8 mouse cellular contexts compared by ENCODE assay signal in the genomic region with DNA sequence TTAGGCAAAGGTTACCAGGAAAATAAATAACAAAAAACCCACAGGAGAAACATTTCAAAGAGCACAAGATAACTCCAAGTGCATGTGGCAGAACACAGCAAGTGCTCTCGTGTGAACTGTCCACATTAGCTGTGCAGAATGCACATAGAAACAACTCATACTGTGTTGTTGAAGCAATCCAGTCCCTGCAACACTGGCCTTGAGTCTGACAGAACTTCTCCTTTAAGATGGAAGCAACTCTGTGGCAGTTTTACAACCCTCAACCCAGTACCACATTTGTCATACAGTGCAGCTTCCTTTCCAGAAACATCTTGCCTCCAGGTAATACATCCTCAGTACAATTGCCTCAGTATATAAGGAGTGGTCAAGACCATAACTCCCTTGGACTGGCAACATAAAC. TPM values are rescaled to one million over a fixed set of nuclear protein-coding genes. Genes with fewer than 3 reads are reported as not detected.
A peak's percentile ranks its signal among the peaks of the same experiment; 100 is the strongest.
DNase-seq lines count a peak whose midpoint lies in the region; ATAC-seq and TF ChIP-seq lines count a peak whose summit lies in the region.

No protein-coding gene starts in this region.

- peak overlapping the region; percentile 73; the same call in 1 of the 2 replicates for H3K4me3 ChIP-seq in kidney, embryonic 14.5 days (ENCODE audit: low read length)
- H3K4me3 ChIP-seq in kidney, adult 2 months (ENCODE audit: insufficient read depth, low read depth, low read length): no peak overlapping the region
- H3K4me3 ChIP-seq in embryonic facial prominence, embryonic 12.5 days: 0 out of 2 replicates have a peak overlapping the region, but pooled peaks have one; percentile 75
- H3K4me3 ChIP-seq in intestine, embryonic 15.5 days (replicated peaks): peak overlapping the region; percentile 86
- no peak overlapping the region for H3K4me3 ChIP-seq in midbrain, embryonic 16.5 days (ENCODE audit: low read depth, low read length)

- DNase-seq in kidney, adult 2 months: no peak
- no peak for DNase-seq in ovary, postnatal 36 days (ENCODE audit: low spot score)
- DNase-seq in urinary bladder, adult 2 months (ENCODE audit: low spot score): no peak
- DNase-seq in embryo, embryonic 9.5 days (ENCODE audit: extremely low spot score): no peak

- peak overlapping the region; percentile 81; the same call in 1 of the 2 replicates for H3K9ac ChIP-seq in kidney, embryonic 14.5 days (ENCODE audit: low read depth, low read length)
- H3K9ac ChIP-seq in embryonic facial prominence, embryonic 12.5 days: no peak overlapping the region; the same call in 1 of the 2 replicates
- no peak overlapping the region for H3K9ac ChIP-seq in intestine, embryonic 15.5 days
- H3K9ac ChIP-seq in midbrain, embryonic 16.5 days (ENCODE audit: low read depth, low read length): 0 out of 2 replicates have a peak overlapping the region, but pooled peaks have one; percentile 82

- H3K36me3 ChIP-seq in kidney, embryonic 14.5 days (ENCODE audit: control insufficient read depth, insufficient read depth, low read length): no peaks in the 10 kb centered on the region
- no peaks in the 10 kb centered on the region for H3K36me3 ChIP-seq in kidney, adult 2 months (ENCODE audit: control insufficient read depth, insufficient read depth, low read length)
- peaks cover 6% of the 10 kb centered on the region; the same call in 1 of the 2 replicates for H3K36me3 ChIP-seq in embryonic facial prominence, embryonic 12.5 days
- H3K36me3 ChIP-seq in intestine, embryonic 15.5 days: 0 out of 2 replicates have a peak, but pooled peaks cover 3% of the 10 kb centered on the region
- no peaks in the 10 kb centered on the region for H3K36me3 ChIP-seq in midbrain, embryonic 16.5 days (ENCODE audit: control insufficient read depth, insufficient read depth, low read length)

- ATAC-seq in kidney, embryonic 14.5 days (ENCODE audit: low FRiP score, low TSS enrichment): no peak
- ATAC-seq in embryonic facial prominence, embryonic 12.5 days (ENCODE audit: insufficient number of reproducible peaks, insufficient read depth, low FRiP score, low TSS enrichment): no peak
- no peak for ATAC-seq in intestine, embryonic 15.5 days
- no peak for ATAC-seq in midbrain, embryonic 16.5 days

- no peak for TF ChIP-seq CTCF in kidney, adult 2 months (conservative IDR thresholded peaks at IDR 0.05; ENCODE audit: insufficient read depth, insufficient read length, low read depth, low read length)

- peak overlapping the region; percentile 87 for H3K4me2 ChIP-seq in kidney, embryonic 14.5 days (replicated peaks; ENCODE audit: low read depth, low read length)
- peak overlapping the region; percentile 66 for H3K4me2 ChIP-seq in embryonic facial prominence, embryonic 12.5 days (replicated peaks)
- H3K4me2 ChIP-seq in intestine, embryonic 15.5 days (replicated peaks): peak overlapping the region; percentile 86
- peak overlapping the region; percentile 89 for H3K4me2 ChIP-seq in midbrain, embryonic 16.5 days (ENCODE audit: low read length)

- H3K27ac ChIP-seq in kidney, embryonic 14.5 days (ENCODE audit: low read depth, low read length): no peak overlapping the region
- H3K27ac ChIP-seq in kidney, adult 2 months (ENCODE audit: insufficient read depth, low read depth, low read length): no peak overlapping the region
- no peak overlapping the region for H3K27ac ChIP-seq in embryonic facial prominence, embryonic 12.5 days
- no peak overlapping the region for H3K27ac ChIP-seq in intestine, embryonic 15.5 days
- H3K27ac ChIP-seq in midbrain, embryonic 16.5 days (ENCODE audit: low read length): no peak overlapping the region

- H3K4me1 ChIP-seq in kidney, embryonic 14.5 days (ENCODE audit: control insufficient read depth, insufficient read depth, low read length): peaks cover 16% of the 10 kb centered on the region
- peaks cover 32% of the 10 kb centered on the region for H3K4me1 ChIP-seq in kidney, adult 2 months (ENCODE audit: control insufficient read depth, insufficient read depth, low read length)
- peaks cover 32% of the 10 kb centered on the region for H3K4me1 ChIP-seq in embryonic facial prominence, embryonic 12.5 days
- peaks cover 37% of the 10 kb centered on the region for H3K4me1 ChIP-seq in intestine, embryonic 15.5 days (replicated peaks)
- peaks cover 37% of the 10 kb centered on the region for H3K4me1 ChIP-seq in midbrain, embryonic 16.5 days (ENCODE audit: control insufficient read depth, insufficient read depth, low read length)

- WGBS in kidney, embryonic 14.5 days: 59% methylated on average over 1 of the region's 1 CpGs
- WGBS in kidney, adult 2 months: 5% methylated on average over 1 of the region's 1 CpGs
- WGBS in embryonic facial prominence, embryonic 12.5 days: 67% methylated on average over 1 of the region's 1 CpGs
- WGBS in intestine, embryonic 15.5 days: 44% methylated on average over 1 of the region's 1 CpGs
- 72% methylated on average over 1 of the region's 1 CpGs for WGBS in midbrain, embryonic 16.5 days

- TF ChIP-seq POLR2A in kidney, adult 2 months (IDR thresholded peaks at IDR 0.05; ENCODE audit: low read depth, low read length): no peak

- H3K9me3 ChIP-seq in kidney, embryonic 14.5 days (ENCODE audit: control insufficient read depth, low read length): no peaks in the 10 kb centered on the region
- H3K9me3 ChIP-seq in embryonic facial prominence, embryonic 12.5 days: no peaks in the 10 kb centered on the region
- no peaks in the 10 kb centered on the region for H3K9me3 ChIP-seq in intestine, embryonic 15.5 days
- no peaks in the 10 kb centered on the region for H3K9me3 ChIP-seq in midbrain, embryonic 16.5 days (replicated peaks; ENCODE audit: control insufficient read depth, low read length, poor library complexity, severe bottlenecking)

- no peaks in the 10 kb centered on the region for H3K27me3 ChIP-seq in kidney, embryonic 14.5 days (ENCODE audit: control insufficient read depth, insufficient read depth, low read length)
- no peaks in the 10 kb centered on the region for H3K27me3 ChIP-seq in kidney, adult 2 months (replicated peaks; ENCODE audit: control insufficient read depth, insufficient read depth, low read length)
- H3K27me3 ChIP-seq in embryonic facial prominence, embryonic 12.5 days: no peaks in the 10 kb centered on the region
- H3K27me3 ChIP-seq in intestine, embryonic 15.5 days (replicated peaks): no peaks in the 10 kb centered on the region
- no peaks in the 10 kb centered on the region for H3K27me3 ChIP-seq in midbrain, embryonic 16.5 days (ENCODE audit: control insufficient read depth, insufficient read depth, low read depth, low read length)

RNA-seq across cellular contexts. Expression of a gene that starts 2.0 kb away (rescaled TPM):
- polyA plus RNA-seq in kidney, embryonic 14.5 days (2014; fragmentation: Nextera tagmentation; extraction: Ambion mirVana): 8.3 and 10.2 TPM in 2 replicates
- 103 and 109 TPM in 2 replicates for polyA plus RNA-seq in kidney, adult 2 months (2012; rRNA removed)
- polyA plus RNA-seq in embryonic facial prominence, embryonic 12.5 days (2016; fragmentation: Nextera tagmentation; extraction: Ambion mirVana): 10.6 and 11.7 TPM in 2 replicates
- 8.1 and 9.0 TPM in 2 replicates for polyA plus RNA-seq in intestine, embryonic 15.5 days (2015; fragmentation: Nextera tagmentation; extraction: Ambion mirVana)
- 5.6 and 6.8 TPM in 2 replicates for polyA plus RNA-seq in midbrain, embryonic 16.5 days (2015; fragmentation: Nextera tagmentation; extraction: Ambion mirVana)
- polyA plus RNA-seq in urinary bladder, adult 2 months (2012; rRNA removed): 130 and 140 TPM in 2 replicates

RNA-seq across cellular contexts. Expression of a gene that starts 25.6 kb away (rescaled TPM):
- polyA plus RNA-seq in kidney, embryonic 14.5 days (2014; fragmentation: Nextera tagmentation; extraction: Ambion mirVana): 1.0 and 1.4 TPM in 2 replicates
- polyA plus RNA-seq in kidney, adult 2 months (2012; rRNA removed): 83.0 and 86.5 TPM in 2 replicates
- polyA plus RNA-seq in embryonic facial prominence, embryonic 12.5 days (2016; fragmentation: Nextera tagmentation; extraction: Ambion mirVana): 1.9 and 2.2 TPM in 2 replicates
- polyA plus RNA-seq in intestine, embryonic 15.5 days (2015; fragmentation: Nextera tagmentation; extraction: Ambion mirVana): 9.1 and 11.7 TPM in 2 replicates
- 2.1 and 2.4 TPM in 2 replicates for polyA plus RNA-seq in midbrain, embryonic 16.5 days (2015; fragmentation: Nextera tagmentation; extraction: Ambion mirVana)
- polyA plus RNA-seq in urinary bladder, adult 2 months (2012; rRNA removed): 15.5 and 19.2 TPM in 2 replicates

RNA-seq across cellular contexts. Expression of a gene that starts 28.1 kb away (rescaled TPM):
- 113 and 140 TPM in 2 replicates for polyA plus RNA-seq in kidney, embryonic 14.5 days (2014; fragmentation: Nextera tagmentation; extraction: Ambion mirVana)
- 36.6 and 39.4 TPM in 2 replicates for polyA plus RNA-seq in kidney, adult 2 months (2012; rRNA removed)
- 103 and 107 TPM in 2 replicates for polyA plus RNA-seq in embryonic facial prominence, embryonic 12.5 days (2016; fragmentation: Nextera tagmentation; extraction: Ambion mirVana)
- polyA plus RNA-seq in intestine, embryonic 15.5 days (2015; fragmentation: Nextera tagmentation; extraction: Ambion mirVana): 92.4 and 98.2 TPM in 2 replicates
- 169 and 181 TPM in 2 replicates for polyA plus RNA-seq in midbrain, embryonic 16.5 days (2015; fragmentation: Nextera tagmentation; extraction: Ambion mirVana)
- polyA plus RNA-seq in urinary bladder, adult 2 months (2012; rRNA removed): 33.0 and 33.5 TPM in 2 replicates

RNA-seq across cellular contexts. Expression of a gene that starts 33.6 kb away (rescaled TPM):
- 1.9 and 3.0 TPM in 2 replicates for polyA plus RNA-seq in kidney, embryonic 14.5 days (2014; fragmentation: Nextera tagmentation; extraction: Ambion mirVana)
- polyA plus RNA-seq in kidney, adult 2 months (2012; rRNA removed): 1.7 and 2.3 TPM in 2 replicates
- 2.8 and 3.6 TPM in 2 replicates for polyA plus RNA-seq in embryonic facial prominence, embryonic 12.5 days (2016; fragmentation: Nextera tagmentation; extraction: Ambion mirVana)
- polyA plus RNA-seq in intestine, embryonic 15.5 days (2015; fragmentation: Nextera tagmentation; extraction: Ambion mirVana): 0.63 and 1.1 TPM in 2 replicates
- 7.5 and 7.8 TPM in 2 replicates for polyA plus RNA-seq in midbrain, embryonic 16.5 days (2015; fragmentation: Nextera tagmentation; extraction: Ambion mirVana)
- polyA plus RNA-seq in urinary bladder, adult 2 months (2012; rRNA removed): 10.1 and 12.8 TPM in 2 replicates

RNA-seq across cellular contexts. Expression of a gene that starts 53.0 kb away (rescaled TPM):
- polyA plus RNA-seq in kidney, embryonic 14.5 days (2014; fragmentation: Nextera tagmentation; extraction: Ambion mirVana): 0.09 TPM in 1 of 2 replicates, not detected in the other
- polyA plus RNA-seq in kidney, adult 2 months (2012; rRNA removed): 0.22 and 0.24 TPM in 2 replicates
- not detected in 2 replicates for polyA plus RNA-seq in embryonic facial prominence, embryonic 12.5 days (2016; fragmentation: Nextera tagmentation; extraction: Ambion mirVana)
- polyA plus RNA-seq in intestine, embryonic 15.5 days (2015; fragmentation: Nextera tagmentation; extraction: Ambion mirVana): 1.1 and 1.6 TPM in 2 replicates
- polyA plus RNA-seq in midbrain, embryonic 16.5 days (2015; fragmentation: Nextera tagmentation; extraction: Ambion mirVana): 0.68 and 1.4 TPM in 2 replicates
- not detected in 2 replicates for polyA plus RNA-seq in urinary bladder, adult 2 months (2012; rRNA removed)

Comparison
In these comparisons a context has a peak if more than half of its experiments do, and no peak if none do; other contexts are left out.
1. H3K4me3 ChIP-seq: peak in kidney, embryonic 14.5 days (single experiment), embryonic facial prominence, embryonic 12.5 days (single experiment) and intestine, embryonic 15.5 days (single experiment); none in kidney, adult 2 months (single experiment) and midbrain, embryonic 16.5 days (single experiment).
2. H3K9ac ChIP-seq: peak in kidney, embryonic 14.5 days (single experiment) and midbrain, embryonic 16.5 days (single experiment); none in embryonic facial prominence, embryonic 12.5 days (single experiment) and intestine, embryonic 15.5 days (single experiment).
3. Peak in every context shown above with its lines, with median percentiles within 50 percentile points of each other: H3K4me2 ChIP-seq.